Mouse (Mus musculus): ENCODE results near the gene Olfr44. TPM values are rescaled to one million over a fixed set of nuclear protein-coding genes. Genes with fewer than 3 reads are reported as not detected.

Olfr44 gene
- polyA plus RNA-seq, 1 experiment from 2014 or later: not detected

Other genes with a start within 250 kb of the Olfr44 start
- gene Olfr1537, start 244.0 kb downstream of the Olfr44 start, polyA plus RNA-seq (2015; fragmentation: Nextera tagmentation; extraction: Ambion mirVana): not detected in 2 replicates
- not detected in 2 replicates for gene Olfr945, start 217.2 kb downstream of the Olfr44 start, polyA plus RNA-seq (2015; fragmentation: Nextera tagmentation; extraction: Ambion mirVana)
- not detected in 2 replicates for gene Olfr948, start 167.9 kb downstream of the Olfr44 start, polyA plus RNA-seq (2015; fragmentation: Nextera tagmentation; extraction: Ambion mirVana)
- not detected in 2 replicates for gene Olfr951, start 106.6 kb downstream of the Olfr44 start, polyA plus RNA-seq (2015; fragmentation: Nextera tagmentation; extraction: Ambion mirVana)
- not detected in 2 replicates for gene Olfr952, start 66.8 kb downstream of the Olfr44 start, polyA plus RNA-seq (2015; fragmentation: Nextera tagmentation; extraction: Ambion mirVana)
- not detected in 2 replicates for gene Olfr954, start 37.3 kb downstream of the Olfr44 start, polyA plus RNA-seq (2015; fragmentation: Nextera tagmentation; extraction: Ambion mirVana)
- not detected in 2 replicates for gene Olfr955, start 22.1 kb downstream of the Olfr44 start, polyA plus RNA-seq (2015; fragmentation: Nextera tagmentation; extraction: Ambion mirVana)
- gene Olfr957, start 21.8 kb upstream of the Olfr44 start, polyA plus RNA-seq (2015; fragmentation: Nextera tagmentation; extraction: Ambion mirVana): not detected in 2 replicates
- gene Olfr958, start 60.1 kb upstream of the Olfr44 start, polyA plus RNA-seq (2015; fragmentation: Nextera tagmentation; extraction: Ambion mirVana): not detected in 2 replicates
- gene Olfr959, start 81.6 kb upstream of the Olfr44 start, polyA plus RNA-seq (2015; fragmentation: Nextera tagmentation; extraction: Ambion mirVana): not detected in 2 replicates
- gene AW551984, start 110.4 kb upstream of the Olfr44 start, polyA plus RNA-seq (2015; fragmentation: Nextera tagmentation; extraction: Ambion mirVana): 3.1 and 4.1 TPM in 2 replicates
- not detected in 2 replicates for gene Olfr148, start 116.7 kb upstream of the Olfr44 start, polyA plus RNA-seq (2015; fragmentation: Nextera tagmentation; extraction: Ambion mirVana)
- not detected in 2 replicates for gene Olfr960, start 127.4 kb upstream of the Olfr44 start, polyA plus RNA-seq (2015; fragmentation: Nextera tagmentation; extraction: Ambion mirVana)
- gene Olfr961, start 151.1 kb upstream of the Olfr44 start, polyA plus RNA-seq (2015; fragmentation: Nextera tagmentation; extraction: Ambion mirVana): not detected in 2 replicates
- not detected in 2 replicates for gene Olfr963, start 173.2 kb upstream of the Olfr44 start, polyA plus RNA-seq (2015; fragmentation: Nextera tagmentation; extraction: Ambion mirVana)
- not detected in 2 replicates for gene Olfr149, start 213.1 kb upstream of the Olfr44 start, polyA plus RNA-seq (2015; fragmentation: Nextera tagmentation; extraction: Ambion mirVana)
- not detected in 2 replicates for gene Olfr965, start 217.4 kb upstream of the Olfr44 start, polyA plus RNA-seq (2015; fragmentation: Nextera tagmentation; extraction: Ambion mirVana)
- gene Olfr150, start 237.0 kb upstream of the Olfr44 start, polyA plus RNA-seq (2015; fragmentation: Nextera tagmentation; extraction: Ambion mirVana): not detected in 2 replicates

All from liver, embryonic 16.5 days (tissue).